Mouse (Mus musculus): ENCODE measurements around the gene Pde4b. TPM values are rescaled to one million over a fixed set of nuclear protein-coding genes. Genes with fewer than 3 reads are reported as not detected.

Gene Pde4b
- polyA plus RNA-seq, 1 experiment, result 3.9 TPM

DNA sequence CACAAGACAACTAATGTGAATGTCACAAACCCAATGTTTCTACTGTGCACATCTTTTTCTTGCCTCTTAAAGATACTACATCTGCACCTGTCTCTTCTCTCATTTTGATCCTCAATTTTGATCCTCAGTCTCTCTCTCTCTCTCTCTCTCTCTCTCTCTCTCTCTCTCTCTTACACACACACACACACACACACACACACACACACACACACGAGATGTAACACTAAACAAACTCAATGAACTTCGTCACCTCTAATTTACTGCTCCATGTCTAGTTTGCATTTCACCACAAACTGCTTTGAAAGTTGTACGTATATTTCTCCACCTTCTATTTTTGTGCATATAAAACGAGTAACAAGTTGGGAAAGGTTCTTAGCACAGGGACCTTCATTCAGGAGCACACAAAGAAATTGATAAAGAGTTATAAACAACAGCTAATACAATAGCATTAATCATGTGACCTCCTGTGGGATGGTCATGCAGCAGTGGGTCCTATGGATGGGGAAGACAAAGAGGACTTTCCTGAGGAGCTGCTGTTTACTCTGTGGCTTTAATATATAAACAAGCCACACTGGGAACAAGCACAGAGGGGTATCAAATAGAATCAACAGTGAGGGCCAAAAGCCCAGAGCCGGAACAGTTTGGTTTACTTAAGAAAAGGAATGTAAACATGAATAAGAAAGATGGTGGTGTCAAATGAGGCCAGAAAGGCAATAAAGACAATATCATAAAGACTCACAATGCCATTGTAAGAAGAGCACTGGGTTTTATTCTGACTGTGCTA lies 372.1 kb downstream of the Pde4b start:
- Histone ChIP-seq H3K4me1 (ENCODE audit: control insufficient read depth, insufficient read depth, low read length) (no peaks in the 10 kb centered on the region), H3K4me3 (replicated peaks; ENCODE audit: control insufficient read depth, low read depth, low read length) (no peak overlapping the region), H3K27ac (ENCODE audit: control insufficient read depth, insufficient read depth, low read depth, low read length, poor library complexity) (no peak overlapping the region)
- TF ChIP-seq CTCF (IDR thresholded peaks at IDR 0.05; ENCODE audit: control insufficient read depth, insufficient read depth, low read length) (no peak), POLR2A (IDR thresholded peaks at IDR 0.05; ENCODE audit: borderline replicate concordance, control insufficient read depth, low read depth, low read length) (no peak)
- 63% methylated on average over 5 of the region's 5 CpGs for WGBS

DNA sequence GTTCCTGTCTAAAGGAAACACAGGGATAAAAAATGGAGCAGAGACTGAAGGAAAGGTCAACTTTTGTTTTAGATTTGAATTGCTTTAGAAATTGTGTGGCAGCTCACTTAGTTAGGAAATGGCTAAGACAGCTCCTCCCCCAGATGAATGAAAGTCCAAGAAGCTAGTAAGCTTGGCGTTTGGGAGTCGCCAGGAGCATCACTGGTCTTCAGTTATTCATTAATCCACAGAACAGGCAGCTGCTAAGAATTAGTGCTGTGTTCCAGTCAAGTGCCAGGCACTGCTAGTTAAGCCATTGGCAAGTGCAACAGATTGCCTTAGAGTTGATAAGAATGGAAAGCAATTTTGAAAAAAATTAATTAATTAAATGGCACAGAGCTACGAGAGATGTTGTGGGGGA lies 390.8 kb downstream of the Pde4b start:
- Histone ChIP-seq H3K4me1 (ENCODE audit: control insufficient read depth, insufficient read depth, low read length) (no peaks in the 10 kb centered on the region), H3K27ac (ENCODE audit: control insufficient read depth, insufficient read depth, low read depth, low read length, poor library complexity) (no peak overlapping the region), H3K4me3 (replicated peaks; ENCODE audit: control insufficient read depth, low read depth, low read length) (no peak overlapping the region)
- 80% methylated on average over 3 of the region's 3 CpGs for WGBS
- no peak for TF ChIP-seq CTCF (IDR thresholded peaks at IDR 0.05; ENCODE audit: control insufficient read depth, insufficient read depth, low read length)
- no peak for TF ChIP-seq POLR2A (IDR thresholded peaks at IDR 0.05; ENCODE audit: borderline replicate concordance, control insufficient read depth, low read depth, low read length)

DNA sequence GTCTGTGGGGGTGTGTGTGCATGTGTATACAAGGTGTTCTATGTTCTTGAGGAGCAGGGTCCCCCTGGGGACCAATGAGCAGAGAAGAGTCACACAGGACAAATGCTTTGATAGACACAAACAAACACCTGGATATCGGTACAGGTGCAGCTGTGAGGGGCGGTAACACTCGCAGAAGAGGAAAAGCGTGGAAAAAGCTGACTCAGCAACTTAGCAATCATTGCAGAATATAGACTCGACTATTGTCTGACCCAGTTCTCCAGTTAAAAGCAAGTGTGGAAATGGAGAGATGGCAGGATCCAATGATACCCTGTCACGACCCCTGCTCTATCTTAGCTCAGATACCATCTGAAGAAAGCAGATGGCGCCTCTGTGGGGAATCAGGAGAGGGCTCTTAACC lies 391.5 kb downstream of the Pde4b start:
- Histone ChIP-seq H3K4me1 (ENCODE audit: control insufficient read depth, insufficient read depth, low read length) (no peaks in the 10 kb centered on the region), H3K27ac (ENCODE audit: control insufficient read depth, insufficient read depth, low read depth, low read length, poor library complexity) (no peak overlapping the region), H3K4me3 (replicated peaks; ENCODE audit: control insufficient read depth, low read depth, low read length) (no peak overlapping the region)
- TF ChIP-seq CTCF (IDR thresholded peaks at IDR 0.05; ENCODE audit: control insufficient read depth, insufficient read depth, low read length) (no peak), POLR2A (IDR thresholded peaks at IDR 0.05; ENCODE audit: borderline replicate concordance, control insufficient read depth, low read depth, low read length) (no peak)
- 76% methylated on average over 7 of the region's 7 CpGs for WGBS

DNA sequence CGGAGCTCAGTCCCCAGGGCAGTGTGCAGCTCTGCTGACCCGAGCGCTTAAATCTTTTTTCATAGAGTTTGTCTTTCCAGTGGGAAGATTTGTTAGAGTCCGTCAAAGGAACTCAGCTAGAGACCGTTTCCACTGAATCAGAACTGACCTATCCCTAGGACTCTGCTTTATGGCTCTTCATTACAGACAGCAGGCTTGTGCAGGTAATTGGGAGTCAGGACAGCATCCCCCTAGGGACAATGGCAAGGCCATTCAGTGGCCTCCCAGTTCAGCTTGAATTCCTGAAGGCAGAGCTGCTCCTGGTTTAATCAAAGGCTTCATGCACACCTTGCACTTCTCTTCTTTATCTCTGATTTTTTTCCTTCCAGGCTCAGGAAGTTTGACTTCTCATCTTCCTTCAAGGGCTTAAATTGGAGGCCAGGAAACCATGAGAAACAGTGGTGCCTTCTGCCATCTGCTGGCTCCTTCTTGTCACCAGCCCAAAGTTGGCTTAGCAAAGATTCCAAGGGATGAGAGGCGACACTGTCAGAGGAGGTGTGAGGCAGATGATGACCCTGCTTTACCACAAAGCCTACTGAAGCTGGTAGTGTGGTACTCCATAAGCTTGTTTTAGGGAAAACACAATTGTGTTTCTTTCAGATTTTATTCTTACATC lies 393.6 kb downstream of the Pde4b start:
- Histone ChIP-seq H3K4me3 (replicated peaks; ENCODE audit: control insufficient read depth, low read depth, low read length) (no peak overlapping the region), H3K27ac (ENCODE audit: control insufficient read depth, insufficient read depth, low read depth, low read length, poor library complexity) (no peak overlapping the region), H3K4me1 (ENCODE audit: control insufficient read depth, insufficient read depth, low read length) (no peaks in the 10 kb centered on the region)
- WGBS, result 79% methylated on average over 6 of the region's 6 CpGs
- TF ChIP-seq POLR2A (IDR thresholded peaks at IDR 0.05; ENCODE audit: borderline replicate concordance, control insufficient read depth, low read depth, low read length) (no peak), CTCF (IDR thresholded peaks at IDR 0.05; ENCODE audit: control insufficient read depth, insufficient read depth, low read length) (no peak)

DNA sequence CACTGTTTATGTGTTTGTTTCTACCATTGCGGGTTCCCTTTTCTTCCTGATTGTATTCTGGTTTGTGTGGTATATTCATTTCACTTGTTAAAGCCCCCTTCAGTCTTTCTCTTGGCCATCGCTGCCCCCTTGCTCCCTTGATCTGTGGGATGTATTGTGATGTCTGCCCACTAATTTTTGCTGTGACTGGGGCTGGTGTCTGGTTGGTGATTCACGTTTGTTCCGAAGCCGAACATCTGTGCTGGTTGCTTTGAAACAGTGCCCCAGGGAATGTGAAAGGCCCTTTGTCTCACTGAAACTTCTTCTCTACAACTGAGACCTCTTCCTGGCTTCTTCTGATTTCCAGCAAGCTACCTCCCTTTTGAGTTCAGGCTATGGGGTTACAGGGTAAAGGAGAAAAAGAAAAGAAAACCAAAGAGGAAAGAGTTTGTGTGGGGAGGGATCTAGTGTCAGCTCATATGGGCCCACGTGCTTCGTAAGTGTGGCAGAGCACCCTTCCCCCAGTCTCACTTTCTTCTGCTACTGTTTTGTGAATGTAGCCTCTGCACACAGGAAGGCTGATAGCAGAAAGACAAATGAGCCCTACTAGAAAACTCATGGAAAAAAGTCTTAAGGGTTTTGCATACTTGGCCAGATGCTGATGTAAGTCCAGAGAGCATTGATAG lies 396.1 kb downstream of the Pde4b start:
- no peaks in the 10 kb centered on the region for H3K4me1 ChIP-seq (ENCODE audit: control insufficient read depth, insufficient read depth, low read length)
- WGBS, result 85% methylated on average over 7 of the region's 7 CpGs
- no peak overlapping the region for H3K4me3 ChIP-seq (replicated peaks; ENCODE audit: control insufficient read depth, low read depth, low read length)
- no peak overlapping the region for H3K27ac ChIP-seq (ENCODE audit: control insufficient read depth, insufficient read depth, low read depth, low read length, poor library complexity)
- TF ChIP-seq CTCF (IDR thresholded peaks at IDR 0.05; ENCODE audit: control insufficient read depth, insufficient read depth, low read length) (no peak), POLR2A (IDR thresholded peaks at IDR 0.05; ENCODE audit: borderline replicate concordance, control insufficient read depth, low read depth, low read length) (no peak)

DNA sequence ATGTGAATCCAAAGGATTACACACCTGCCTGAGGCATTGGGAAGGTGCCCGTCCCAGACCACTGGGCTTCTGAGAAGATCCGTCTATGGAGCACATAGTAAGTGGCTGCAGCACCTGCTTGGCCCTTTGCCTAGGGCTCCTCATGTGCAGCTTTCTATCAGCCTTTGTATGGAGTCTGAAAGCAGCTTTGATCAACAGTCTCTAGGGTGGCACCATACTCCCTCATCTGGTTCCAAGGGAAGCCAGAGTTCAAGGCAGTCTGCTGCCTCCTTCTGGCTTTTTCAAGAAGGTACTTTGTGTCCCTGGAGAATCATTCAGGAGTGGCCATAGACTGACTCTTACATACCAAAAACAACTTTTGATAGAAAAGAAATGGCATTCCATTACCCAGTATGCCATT lies 397.4 kb downstream of the Pde4b start:
- TF ChIP-seq CTCF (IDR thresholded peaks at IDR 0.05; ENCODE audit: control insufficient read depth, insufficient read depth, low read length), result no peak
- no peak for TF ChIP-seq POLR2A (IDR thresholded peaks at IDR 0.05; ENCODE audit: borderline replicate concordance, control insufficient read depth, low read depth, low read length)
- Histone ChIP-seq H3K27ac (ENCODE audit: control insufficient read depth, insufficient read depth, low read depth, low read length, poor library complexity) (no peak overlapping the region), H3K4me1 (ENCODE audit: control insufficient read depth, insufficient read depth, low read length) (no peaks in the 10 kb centered on the region; the same call in 1 of the 2 replicates), H3K4me3 (replicated peaks; ENCODE audit: control insufficient read depth, low read depth, low read length) (no peak overlapping the region)
- WGBS, result 81% methylated on average over 2 of the region's 2 CpGs

DNA sequence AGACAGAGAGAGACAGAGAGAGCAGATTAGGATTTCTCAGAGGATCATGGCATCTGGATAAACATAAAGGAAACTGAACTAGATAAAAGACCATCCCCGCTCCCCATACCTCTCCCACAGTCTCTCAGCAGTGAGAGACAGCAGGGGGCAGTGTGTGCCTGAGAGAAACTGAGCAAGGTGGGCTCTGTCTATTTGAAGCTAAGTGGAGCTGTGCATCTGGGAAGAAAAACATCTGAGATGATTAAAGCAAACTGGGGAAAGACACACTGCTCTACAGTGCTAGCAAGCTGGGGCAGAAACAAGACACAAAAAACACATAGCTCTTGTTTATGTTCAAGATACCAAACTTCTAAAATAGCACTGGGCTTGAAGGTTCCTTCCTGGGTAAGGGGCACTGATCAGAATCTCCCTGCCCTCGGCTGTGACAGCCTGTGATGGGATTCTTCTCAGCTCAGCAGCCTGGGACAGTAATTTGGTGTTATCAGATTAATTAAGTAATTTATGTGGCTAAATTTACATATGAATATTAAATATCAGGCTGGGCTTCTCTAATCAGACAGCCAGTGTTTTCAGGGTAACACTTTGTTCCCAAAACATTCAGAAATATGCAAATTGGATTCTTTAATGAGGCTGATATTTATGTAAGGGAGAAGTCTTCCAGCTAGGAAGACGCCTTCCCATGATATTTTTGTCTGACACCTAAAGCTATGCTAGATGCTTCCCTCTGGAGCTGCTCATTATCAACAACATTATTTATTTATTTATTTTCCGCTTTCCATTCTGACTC lies 399.0 kb downstream of the Pde4b start:
- TF ChIP-seq CTCF (IDR thresholded peaks at IDR 0.05; ENCODE audit: control insufficient read depth, insufficient read depth, low read length) (peak; percentile 63), POLR2A (IDR thresholded peaks at IDR 0.05; ENCODE audit: borderline replicate concordance, control insufficient read depth, low read depth, low read length) (no peak)
- H3K27ac ChIP-seq (ENCODE audit: control insufficient read depth, insufficient read depth, low read depth, low read length, poor library complexity), result no peak overlapping the region
- no peaks in the 10 kb centered on the region; the same call in 1 of the 2 replicates for H3K4me1 ChIP-seq (ENCODE audit: control insufficient read depth, insufficient read depth, low read length)
- 61% methylated on average over 4 of the region's 4 CpGs for WGBS
- no peak overlapping the region for H3K4me3 ChIP-seq (replicated peaks; ENCODE audit: control insufficient read depth, low read depth, low read length)

DNA sequence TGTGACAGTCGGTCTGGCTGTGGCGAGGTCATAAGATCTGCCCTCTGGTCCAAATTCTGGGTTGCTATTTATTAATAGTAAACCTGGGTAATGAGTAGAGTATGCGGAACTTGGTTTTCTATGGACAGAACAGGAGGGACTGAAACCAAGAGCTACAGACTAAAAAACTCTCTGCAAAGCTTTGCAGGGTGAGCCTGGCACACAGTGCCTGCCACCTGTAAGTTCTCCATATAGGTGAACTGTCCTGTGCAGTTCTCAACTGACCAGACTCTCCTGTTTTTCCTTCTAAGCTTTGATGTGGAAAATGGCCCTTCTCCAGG lies 399.5 kb downstream of the Pde4b start:
- no peaks in the 10 kb centered on the region; the same call in 1 of the 2 replicates for H3K4me1 ChIP-seq (ENCODE audit: control insufficient read depth, insufficient read depth, low read length)
- no peak overlapping the region for H3K27ac ChIP-seq (ENCODE audit: control insufficient read depth, insufficient read depth, low read depth, low read length, poor library complexity)
- WGBS, result 82% methylated on average over 3 of the region's 3 CpGs
- no peak overlapping the region for H3K4me3 ChIP-seq (replicated peaks; ENCODE audit: control insufficient read depth, low read depth, low read length)
- no peak for TF ChIP-seq CTCF (IDR thresholded peaks at IDR 0.05; ENCODE audit: control insufficient read depth, insufficient read depth, low read length)
- TF ChIP-seq POLR2A (IDR thresholded peaks at IDR 0.05; ENCODE audit: borderline replicate concordance, control insufficient read depth, low read depth, low read length), result no peak
